Mouse (Mus musculus) kidney, postnatal 0 days (tissue): ENCODE results near the gene Rab35. TPM values are rescaled to one million over a fixed set of nuclear protein-coding genes. Genes with fewer than 3 reads are reported as not detected.

Source experiments
- ATAC-seq: fragments of 200-750 bp; cut with Nextera tagmentation; replicated peaks from 2 replicates; pipeline ENCODE4 v1.8.0; 2017; ENCODE audit warnings: low read depth, moderate number of reproducible peaks, moderate TSS enrichment, moderate library complexity; ENCODE audit not compliant: low FRiP score
- DNase-seq: peaks from one replicate; pipeline ENCODE4 v3.0.0-alpha.2; 2016; ENCODE audit warnings: low spot score
- H3K27ac ChIP-seq: fragments of 300-500 bp; sonication (generic); 2 replicates; pipeline ENCODE4 v1.5.1; 2014; ENCODE audit warnings: mild to moderate bottlenecking
- H3K27me3 ChIP-seq: fragments of 300-500 bp; sonication (generic); 2 replicates; pipeline ENCODE4 v1.6.1; 2014; ENCODE audit warnings: low read length, mixed read lengths; ENCODE audit not compliant: insufficient read depth
- H3K36me3 ChIP-seq: fragments of 300-500 bp; sonication (generic); 2 replicates; pipeline ENCODE4 v1.6.1; 2014; ENCODE audit warnings: low read length, mixed read lengths; ENCODE audit not compliant: insufficient read depth
- H3K4me1 ChIP-seq: fragments of 300-500 bp; sonication (generic); replicated peaks from 2 replicates; pipeline ENCODE4 v1.6.1; 2014; ENCODE audit warnings: antibody characterized with exemption, low read length, mixed read lengths; ENCODE audit not compliant: insufficient read depth
- H3K4me2 ChIP-seq: fragments of 300-500 bp; sonication (generic); 2 replicates; pipeline ENCODE4 v1.6.1; 2014; ENCODE audit warnings: mild to moderate bottlenecking, low read length, moderate library complexity, mixed read lengths
- H3K4me3 ChIP-seq: fragments of 300-500 bp; sonication (generic); replicated peaks from 2 replicates; pipeline ENCODE4 v1.5.1; 2014; ENCODE audit warnings: low read depth, low read length
- H3K9ac ChIP-seq: fragments of 300-500 bp; sonication (generic); 2 replicates; pipeline ENCODE4 v1.6.1; 2014; ENCODE audit warnings: low read depth, low read length
- H3K9me3 ChIP-seq: fragments of 300-500 bp; sonication (generic); replicated peaks from 2 replicates; pipeline ENCODE4 v1.6.1; 2016; ENCODE audit warnings: low read length, inconsistent platforms, mixed read lengths
- CTCF ChIP-seq: IDR thresholded peaks from 2 replicates; pipeline ENCODE4 v1.5.1; 2016; ENCODE audit warnings: antibody characterized with exemption, low read depth, mild to moderate bottlenecking, moderate library complexity
- WGBS: fragments of 180-500 bp; shearing (Covaris S2); extraction: QIAGEN DNeasy Blood & Tissue Kit; methylation state at CpG from one replicate; pipeline ENCODE4 v1.1.7; 2014; 5-methylcytosine and 5-hydroxymethylcytosine counted together
- microRNA-seq: library from miRNA; unstranded; fragments of <30 nt; microRNA quantifications from one replicate; pipeline ENCODE4, GENCODE M21; 2016
- polyA plus RNA-seq: library from polyadenylated mRNA; unstranded; fragments of >200 nt; fragmentation: Nextera tagmentation; extraction: Ambion mirVana; gene quantifications from 2 replicates; pipeline ENCODE4 v1.2.1, GENCODE M21; 2015

Gene Rab35
- polyA plus RNA-seq, 1 experiment from 2014 or later, result 18.5 TPM

- Histone ChIP-seq H3K4me2 (no peak overlapping the region), H3K4me3 (no peak overlapping the region), H3K4me1 (no peaks in the 10 kb centered on the region), H3K9me3 (no peaks in the 10 kb centered on the region), H3K27me3 (no peaks in the 10 kb centered on the region), H3K9ac (no peak overlapping the region), H3K27ac (no peak overlapping the region), H3K36me3 (no peaks in the 10 kb centered on the region)
- ATAC-seq, result no peak
- DNase-seq, result no peak
- TF ChIP-seq CTCF, result no peak
- WGBS, result 80% methylated on average over 10 of the region's 10 CpGs
These were observed 53.4 kb downstream of the Rab35 start for GRCm38 (mm10) chr5:115685126-115685525.

GRCm38 (mm10) chr5:115686716-115687115 is 55.0 kb downstream of the Rab35 start:
- H3K9ac ChIP-seq, result no peak overlapping the region
- no peaks in the 10 kb centered on the region for H3K4me1 ChIP-seq
- WGBS, result 62% methylated on average over 7 of the region's 7 CpGs
- H3K27me3 ChIP-seq, result no peaks in the 10 kb centered on the region
- H3K36me3 ChIP-seq, result no peaks in the 10 kb centered on the region
- no peak for TF ChIP-seq CTCF
- no peak for DNase-seq
- H3K4me2 ChIP-seq, result no peak overlapping the region
- no peaks in the 10 kb centered on the region for H3K9me3 ChIP-seq
- ATAC-seq, result no peak
- H3K27ac ChIP-seq, result no peak overlapping the region
- no peak overlapping the region for H3K4me3 ChIP-seq

- Histone ChIP-seq H3K4me2 (no peak overlapping the region), H3K27me3 (no peaks in the 10 kb centered on the region), H3K36me3 (no peaks in the 10 kb centered on the region), H3K4me3 (no peak overlapping the region), H3K4me1 (no peaks in the 10 kb centered on the region), H3K27ac (no peak overlapping the region), H3K9me3 (no peaks in the 10 kb centered on the region), H3K9ac (no peak overlapping the region)
- DNase-seq (no peak), ATAC-seq (no peak)
- WGBS, result 65% methylated on average over 3 of the region's 3 CpGs
- TF ChIP-seq CTCF, result no peak
These were observed 61.6 kb downstream of the Rab35 start for GRCm38 (mm10) chr5:115693271-115693670.

- TF ChIP-seq CTCF, result no peak
- Histone ChIP-seq H3K27me3 (no peaks in the 10 kb centered on the region), H3K9me3 (no peaks in the 10 kb centered on the region), H3K36me3 (no peaks in the 10 kb centered on the region), H3K27ac (no peak overlapping the region), H3K9ac (no peak overlapping the region), H3K4me2 (no peak overlapping the region), H3K4me3 (no peak overlapping the region), H3K4me1 (no peaks in the 10 kb centered on the region)
- no peak for DNase-seq
- ATAC-seq, result no peak
- WGBS, result 70% methylated on average over 6 of the region's 6 CpGs
These were observed 63.6 kb downstream of the Rab35 start for GRCm38 (mm10) chr5:115695191-115695770.

GRCm38 (mm10) chr5:115696811-115697210 is 65.1 kb downstream of the Rab35 start:
- no peaks in the 10 kb centered on the region for H3K4me1 ChIP-seq
- H3K4me3 ChIP-seq, result no peak overlapping the region
- no peaks in the 10 kb centered on the region for H3K36me3 ChIP-seq
- H3K27ac ChIP-seq, result no peak overlapping the region
- no peak for DNase-seq
- no peak overlapping the region for H3K4me2 ChIP-seq
- no peaks in the 10 kb centered on the region for H3K27me3 ChIP-seq
- WGBS, result 41% methylated on average over 5 of the region's 5 CpGs
- no peak for ATAC-seq
- no peaks in the 10 kb centered on the region for H3K9me3 ChIP-seq
- TF ChIP-seq CTCF, result no peak
- no peak overlapping the region for H3K9ac ChIP-seq

Small RNA genes within 50 kb of the gene (microRNA-seq; reads per million reads assigned to microRNA genes)
- not detected for gene Mir7030

Other genes with a start within 250 kb of the Rab35 start
- 12.4 and 13.3 TPM in 2 replicates for gene Msi1, start 202.3 kb upstream of the Rab35 start, polyA plus RNA-seq
- gene Pla2g1b, start 165.6 kb upstream of the Rab35 start, polyA plus RNA-seq, result 0.97 and 0.98 TPM in 2 replicates
- gene Sirt4, start 147.2 kb upstream of the Rab35 start, polyA plus RNA-seq, result 19.6 and 20.2 TPM in 2 replicates
- 48.3 and 53.1 TPM in 2 replicates for gene Pxn, start 125.2 kb upstream of the Rab35 start, polyA plus RNA-seq
- 1,459 and 1,525 TPM in 2 replicates for gene Rplp0, start 72.4 kb upstream of the Rab35 start, polyA plus RNA-seq
- gene Gcn1l1, start 66.7 kb upstream of the Rab35 start, polyA plus RNA-seq, result 20.7 and 24.5 TPM in 2 replicates
- 12.3 and 12.5 TPM in 2 replicates for gene Bicdl1, start 99.7 kb downstream of the Rab35 start, polyA plus RNA-seq
- 8.8 and 11.4 TPM in 2 replicates for gene Cit, start 213.4 kb downstream of the Rab35 start, polyA plus RNA-seq